Mouse (Mus musculus): ENCODE measurements at regions not wholly inside any gene's neighbourhood (a gene's known extent, or its start where the extent isn't known, plus 50 kb on each side); places are given as distances from the start of the nearest gene placed in this dataset.

DNA sequence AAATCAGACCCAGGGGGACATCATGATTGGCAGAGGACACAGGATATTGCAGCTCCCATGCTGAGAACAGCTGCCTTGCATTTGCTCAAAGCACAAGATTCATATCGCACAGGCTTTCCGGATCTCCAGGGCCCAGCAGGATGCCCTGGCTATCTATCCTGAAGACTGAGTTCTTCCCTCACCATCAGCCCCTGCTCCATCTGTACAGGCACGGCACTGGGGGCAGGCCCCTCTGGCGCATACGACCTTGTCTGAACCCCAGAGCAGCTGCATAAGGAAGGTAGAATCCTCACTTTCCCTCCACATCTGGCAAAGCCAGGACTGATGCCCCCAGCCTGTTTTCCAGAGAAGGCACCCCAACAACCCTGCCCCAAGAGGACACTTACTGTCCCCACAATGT lies 266.8 kb downstream of the Tns1 start:
- no peak overlapping the region for H3K4me3 ChIP-seq
- H3K36me3 ChIP-seq: no peaks in the 10 kb centered on the region
- no peak overlapping the region for H3K27ac ChIP-seq
- no peak overlapping the region for H3K4me2 ChIP-seq
- ATAC-seq (ENCODE audit: low FRiP score): no peak
- WGBS: 55% methylated on average over 5 of the region's 5 CpGs
- peaks cover 16% of the 10 kb centered on the region for H3K4me1 ChIP-seq (replicated peaks)
- H3K9me3 ChIP-seq: no peaks in the 10 kb centered on the region
- H3K9ac ChIP-seq: no peak overlapping the region
- no peaks in the 10 kb centered on the region for H3K27me3 ChIP-seq

DNA sequence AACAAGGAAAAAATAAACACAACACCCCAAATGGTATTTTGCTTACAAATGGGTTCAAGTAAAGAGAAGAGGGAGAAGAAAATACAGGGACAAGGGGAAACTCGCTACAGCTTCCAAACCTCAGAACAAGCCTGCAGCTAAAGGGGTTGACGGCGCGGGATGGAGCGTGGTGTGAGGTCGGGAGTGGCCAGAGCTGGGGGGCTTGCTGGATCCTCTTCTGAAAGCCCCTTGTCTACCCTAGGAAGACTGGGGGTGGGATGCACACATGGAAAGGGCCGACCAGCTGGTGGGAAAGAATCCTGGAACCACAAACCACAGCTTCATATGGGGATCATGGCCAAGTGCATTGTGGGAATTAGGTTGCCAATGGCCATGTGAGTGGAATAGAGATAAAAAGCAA lies 267.4 kb downstream of the Tns1 start:
- 94% methylated on average over 7 of the region's 7 CpGs for WGBS
- Histone ChIP-seq H3K36me3 (no peaks in the 10 kb centered on the region), H3K9me3 (no peaks in the 10 kb centered on the region)

DNA sequence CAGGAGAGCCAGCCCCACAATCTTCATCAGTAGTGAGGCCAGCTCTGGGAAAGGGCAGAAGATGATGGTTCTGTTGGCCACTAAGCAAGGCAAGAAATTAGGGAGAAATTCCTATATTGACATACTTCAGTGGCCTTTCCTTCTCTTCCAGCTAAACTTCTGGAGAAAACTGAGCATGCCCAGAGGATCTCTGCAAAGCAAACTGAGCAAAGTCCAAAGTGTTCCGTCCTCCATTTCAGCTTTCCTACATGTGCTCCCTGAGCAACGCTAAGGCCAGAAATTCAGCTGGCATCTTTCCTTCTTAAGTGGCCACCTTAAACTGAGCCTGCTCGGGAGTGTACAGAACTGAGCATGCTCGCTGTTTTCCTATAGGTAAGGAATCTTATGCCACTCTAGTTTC lies 268.9 kb downstream of the Tns1 start:
- no peaks in the 10 kb centered on the region for H3K36me3 ChIP-seq
- no peaks in the 10 kb centered on the region for H3K27me3 ChIP-seq
- WGBS: 92% methylated on average over 4 of the region's 4 CpGs
- H3K4me2 ChIP-seq: no peak overlapping the region
- no peaks in the 10 kb centered on the region for H3K9me3 ChIP-seq
- no peak overlapping the region for H3K4me3 ChIP-seq
- no peak overlapping the region for H3K27ac ChIP-seq
- no peak for ATAC-seq (ENCODE audit: low FRiP score)
- H3K4me1 ChIP-seq (replicated peaks): peaks cover 18% of the 10 kb centered on the region; the same call in 1 of the 2 replicates
- H3K9ac ChIP-seq: no peak overlapping the region

More for the DNA sequence above, 267.4 kb downstream of the Tns1 start:
- H3K9ac ChIP-seq: no peak overlapping the region
- no peak overlapping the region for H3K4me2 ChIP-seq
- ATAC-seq (ENCODE audit: low FRiP score): no peak
- no peaks in the 10 kb centered on the region for H3K27me3 ChIP-seq
- H3K4me1 ChIP-seq (replicated peaks): peaks cover 13% of the 10 kb centered on the region; the same call in 1 of the 2 replicates
- H3K4me3 ChIP-seq: no peak overlapping the region
- no peak overlapping the region for H3K27ac ChIP-seq

DNA sequence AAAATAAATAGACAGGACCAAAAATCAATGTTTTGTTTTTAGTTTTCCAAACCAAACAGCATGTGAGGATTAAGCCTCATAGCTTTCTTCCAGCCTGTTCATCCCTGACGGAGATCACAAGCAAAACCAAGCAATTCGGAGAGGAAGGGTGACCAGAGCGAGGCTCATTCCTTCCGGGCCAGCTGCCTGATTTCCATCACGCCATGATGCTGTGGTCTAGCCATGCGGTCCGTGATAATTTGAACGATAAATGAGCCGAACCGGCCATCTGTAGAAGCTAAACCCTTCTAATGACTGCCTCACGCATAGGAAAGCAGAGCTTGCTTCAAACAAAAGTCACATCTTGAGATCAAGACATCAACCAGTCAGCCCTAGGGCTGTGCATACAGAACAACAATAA lies 270.4 kb downstream of the Tns1 start:
- Histone ChIP-seq H3K27ac (no peak overlapping the region), H3K4me2 (no peak overlapping the region), H3K9ac (no peak overlapping the region), H3K4me1 (replicated peaks) (peaks cover 26% of the 10 kb centered on the region), H3K27me3 (no peaks in the 10 kb centered on the region), H3K9me3 (no peaks in the 10 kb centered on the region), H3K4me3 (no peak overlapping the region), H3K36me3 (no peaks in the 10 kb centered on the region)
- 70% methylated on average over 11 of the region's 11 CpGs for WGBS
- ATAC-seq (ENCODE audit: low FRiP score): no peak

DNA sequence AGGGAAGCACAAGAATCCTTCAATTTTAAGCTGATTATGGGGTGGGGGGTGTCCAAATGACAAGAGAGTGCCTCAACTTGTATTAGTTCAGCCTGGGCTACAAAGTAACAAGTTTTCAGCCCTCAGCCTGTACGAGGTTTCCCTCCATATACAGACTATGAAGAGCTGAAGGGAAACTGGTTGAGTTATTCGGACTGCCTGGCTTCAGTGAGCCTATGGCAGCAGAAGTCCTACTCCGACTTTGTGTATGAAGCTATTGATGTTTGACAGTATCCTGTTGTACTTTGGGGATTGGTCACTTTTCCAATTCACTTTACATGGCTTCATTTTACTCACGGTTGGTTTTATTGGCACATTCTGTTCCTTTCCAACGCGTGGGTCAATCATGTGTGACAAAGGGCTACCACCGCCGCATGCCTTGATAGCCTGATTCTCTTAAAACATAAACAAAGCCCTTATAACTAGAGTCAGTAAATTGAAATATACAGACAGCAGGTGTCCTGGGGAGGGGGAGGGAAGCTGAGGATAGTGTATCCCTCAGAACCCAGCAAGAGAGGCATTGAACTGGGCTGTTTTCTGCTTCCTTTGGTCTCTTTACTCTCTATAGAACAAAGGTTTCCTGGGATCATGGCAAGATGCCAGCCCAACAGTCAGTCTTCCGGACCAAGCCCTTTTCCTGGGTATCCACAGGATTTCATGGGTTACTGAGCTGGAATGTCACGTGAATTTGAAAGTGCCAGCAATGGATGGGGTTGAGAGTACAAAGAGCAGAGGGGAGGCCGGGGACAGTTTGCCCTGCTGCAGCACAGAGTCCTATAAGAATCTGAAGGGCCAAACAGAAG lies 273.9 kb downstream of the Tns1 start:
- 29% methylated on average over 11 of the region's 11 CpGs for WGBS
- no peaks in the 10 kb centered on the region for H3K9me3 ChIP-seq
- ATAC-seq (ENCODE audit: low FRiP score): peak; percentile 86
- H3K36me3 ChIP-seq: no peaks in the 10 kb centered on the region
- no peak overlapping the region for H3K9ac ChIP-seq
- H3K27me3 ChIP-seq: no peaks in the 10 kb centered on the region
- peaks cover 18% of the 10 kb centered on the region for H3K4me1 ChIP-seq (replicated peaks)
- no peak overlapping the region for H3K4me3 ChIP-seq
- H3K27ac ChIP-seq: peak overlapping the region; percentile 60
- no peak overlapping the region for H3K4me2 ChIP-seq

DNA sequence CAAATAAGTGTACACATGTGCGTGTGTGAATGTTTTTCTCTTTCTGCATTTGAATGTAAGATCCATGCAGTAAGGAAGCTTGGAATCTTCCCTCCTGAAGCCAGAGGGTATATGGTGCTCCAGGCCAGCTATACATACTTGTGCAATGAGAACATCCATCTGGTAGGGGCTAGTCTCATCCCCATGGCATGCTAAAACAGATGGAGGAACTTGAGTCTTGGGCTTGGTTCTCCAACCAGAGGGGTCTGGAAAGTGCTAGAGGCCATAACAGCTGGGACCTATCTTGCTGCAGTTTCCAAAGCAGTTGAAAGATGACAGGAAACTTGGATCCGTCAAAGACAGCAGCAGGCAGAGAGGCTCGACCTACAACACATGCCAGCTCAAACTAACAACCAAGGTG lies 275.9 kb downstream of the Tns1 start:
- Histone ChIP-seq H3K9me3 (no peaks in the 10 kb centered on the region), H3K9ac (no peak overlapping the region), H3K4me3 (no peak overlapping the region), H3K27ac (no peak overlapping the region), H3K27me3 (no peaks in the 10 kb centered on the region), H3K4me2 (no peak overlapping the region), H3K4me1 (replicated peaks) (peaks cover 13% of the 10 kb centered on the region), H3K36me3 (no peaks in the 10 kb centered on the region)
- WGBS: 86% methylated on average over 3 of the region's 3 CpGs
- no peak for ATAC-seq (ENCODE audit: low FRiP score)

DNA sequence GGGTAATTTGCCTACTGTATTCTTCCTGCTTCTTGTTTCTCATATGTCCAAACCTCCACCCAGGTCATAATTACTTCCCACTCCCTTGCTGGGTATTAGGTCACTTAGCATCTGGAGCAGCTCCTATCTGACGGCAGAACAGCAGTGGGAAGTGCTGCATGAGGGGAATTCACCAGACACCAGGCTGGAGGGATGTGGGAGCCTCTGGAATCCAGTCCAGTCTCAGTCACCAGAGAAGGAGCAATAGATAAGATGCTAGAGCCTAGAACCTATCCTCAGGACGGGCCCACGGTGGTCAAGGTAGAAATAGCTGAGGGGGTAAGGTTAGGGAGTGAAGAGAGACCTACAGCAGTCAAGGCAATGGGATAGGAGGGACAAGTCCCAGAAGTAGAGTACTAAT lies 277.1 kb downstream of the Tns1 start:
- Histone ChIP-seq H3K4me3 (no peak overlapping the region), H3K9me3 (no peaks in the 10 kb centered on the region), H3K27me3 (no peaks in the 10 kb centered on the region), H3K36me3 (no peaks in the 10 kb centered on the region), H3K27ac (no peak overlapping the region), H3K9ac (no peak overlapping the region), H3K4me2 (no peak overlapping the region), H3K4me1 (replicated peaks) (peaks cover 13% of the 10 kb centered on the region)
- ATAC-seq (ENCODE audit: low FRiP score): no peak
- 90% methylated on average over 3 of the region's 3 CpGs for WGBS

DNA sequence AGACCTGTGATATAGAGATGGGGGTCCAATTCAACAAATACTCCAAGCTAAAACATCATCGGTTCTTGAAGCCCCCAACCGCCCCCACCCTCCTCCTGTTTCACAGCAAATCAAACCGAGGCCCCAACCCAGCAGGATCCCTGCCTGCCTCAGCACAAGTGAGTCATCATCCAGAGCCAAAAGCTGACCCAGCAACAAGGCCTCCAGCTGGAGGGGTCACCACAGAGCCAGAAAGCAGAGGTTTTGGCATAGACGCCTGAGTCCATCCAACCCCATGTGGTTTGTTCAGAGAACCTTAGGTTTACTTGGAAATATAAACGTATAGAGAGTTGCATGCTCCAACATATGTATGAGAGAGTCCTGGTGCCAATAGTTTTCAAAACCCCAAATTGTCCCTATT lies 279.1 kb downstream of the Tns1 start:
- ATAC-seq (ENCODE audit: low FRiP score): no peak
- Histone ChIP-seq H3K4me1 (replicated peaks) (peaks cover 7% of the 10 kb centered on the region; the same call in 1 of the 2 replicates), H3K9me3 (no peaks in the 10 kb centered on the region), H3K4me2 (no peak overlapping the region), H3K36me3 (no peaks in the 10 kb centered on the region), H3K27me3 (no peaks in the 10 kb centered on the region), H3K27ac (no peak overlapping the region), H3K4me3 (no peak overlapping the region), H3K9ac (no peak overlapping the region)
- 84% methylated on average over 5 of the region's 5 CpGs for WGBS

DNA sequence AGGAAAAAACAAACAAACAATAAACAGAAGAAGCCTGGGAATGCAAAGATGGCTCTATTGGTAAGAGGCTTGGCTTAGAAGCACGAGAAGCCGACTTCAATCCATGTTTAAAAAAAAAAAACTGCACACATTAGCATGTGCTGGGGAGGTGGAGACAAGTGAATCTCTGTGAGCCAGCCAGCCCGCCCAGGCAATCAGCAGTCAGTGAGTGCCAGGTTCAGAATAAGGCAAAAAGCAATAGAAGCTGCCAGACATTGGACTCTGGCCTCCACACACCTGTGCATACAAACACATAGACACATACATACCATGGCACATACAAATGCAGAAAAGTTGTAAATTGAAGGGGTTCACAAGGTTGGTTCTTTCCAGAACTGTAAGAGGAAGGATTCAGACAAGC lies 279.7 kb downstream of the Tns1 start:
- Histone ChIP-seq H3K9ac (no peak overlapping the region), H3K4me2 (no peak overlapping the region), H3K27me3 (no peaks in the 10 kb centered on the region), H3K27ac (no peak overlapping the region), H3K4me1 (replicated peaks) (0 out of 2 replicates have a peak, but pooled peaks cover 1% of the 10 kb centered on the region), H3K4me3 (no peak overlapping the region), H3K36me3 (no peaks in the 10 kb centered on the region), H3K9me3 (no peaks in the 10 kb centered on the region)
- WGBS: 74% methylated on average over 3 of the region's 3 CpGs
- ATAC-seq (ENCODE audit: low FRiP score): no peak

DNA sequence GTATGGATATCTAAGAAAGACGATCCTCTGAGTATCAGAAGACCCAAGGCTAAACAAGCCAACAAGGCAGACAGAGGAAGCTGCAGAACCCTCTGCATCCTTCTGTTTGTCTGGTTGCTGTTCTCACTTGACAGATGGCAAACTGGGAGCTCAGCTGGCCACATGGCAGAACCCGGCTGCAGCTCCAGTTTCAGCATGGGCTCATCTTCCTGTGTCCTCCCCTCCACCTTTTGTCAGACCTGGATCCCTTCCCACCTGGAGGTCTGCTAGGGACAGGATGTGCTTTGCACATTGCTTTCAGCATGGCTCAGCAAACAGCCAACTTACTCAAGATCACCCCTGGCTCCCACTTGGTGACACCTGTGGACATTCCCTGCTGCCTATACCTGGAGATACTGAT lies 284.9 kb downstream of the Tns1 start:
- Histone ChIP-seq H3K4me3 (no peak overlapping the region), H3K4me1 (replicated peaks) (no peaks in the 10 kb centered on the region), H3K9me3 (no peaks in the 10 kb centered on the region), H3K27ac (no peak overlapping the region), H3K36me3 (no peaks in the 10 kb centered on the region), H3K9ac (no peak overlapping the region), H3K27me3 (no peaks in the 10 kb centered on the region), H3K4me2 (no peak overlapping the region)
- 83% methylated on average over 2 of the region's 2 CpGs for WGBS
- no peak for ATAC-seq (ENCODE audit: low FRiP score)

DNA sequence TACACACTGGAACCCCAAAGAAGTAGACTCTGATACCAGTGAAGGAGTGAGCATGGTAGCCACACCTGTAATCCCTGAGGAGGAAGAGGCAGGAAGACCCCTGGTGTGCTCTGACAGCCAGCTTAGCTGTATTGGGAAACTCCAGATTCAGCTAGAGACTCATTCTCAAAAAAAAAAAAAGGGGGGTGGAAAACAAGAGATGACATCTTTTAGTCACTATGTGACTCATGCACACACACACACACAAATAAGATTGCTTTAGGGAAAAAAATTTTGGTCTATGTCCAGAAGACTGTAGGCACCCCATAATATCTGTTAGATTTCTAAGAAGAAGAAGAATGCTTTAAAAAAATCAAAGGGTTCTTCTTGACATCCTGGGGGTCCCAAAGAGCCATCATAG lies 287.6 kb downstream of the Tns1 start:
- no peaks in the 10 kb centered on the region for H3K9me3 ChIP-seq
- H3K4me2 ChIP-seq: no peak overlapping the region
- H3K4me1 ChIP-seq (replicated peaks): no peaks in the 10 kb centered on the region
- ATAC-seq (ENCODE audit: low FRiP score): no peak
- H3K27me3 ChIP-seq: no peaks in the 10 kb centered on the region
- H3K4me3 ChIP-seq: no peak overlapping the region
- no peak overlapping the region for H3K27ac ChIP-seq
- H3K36me3 ChIP-seq: no peaks in the 10 kb centered on the region
- no peak overlapping the region for H3K9ac ChIP-seq

DNA sequence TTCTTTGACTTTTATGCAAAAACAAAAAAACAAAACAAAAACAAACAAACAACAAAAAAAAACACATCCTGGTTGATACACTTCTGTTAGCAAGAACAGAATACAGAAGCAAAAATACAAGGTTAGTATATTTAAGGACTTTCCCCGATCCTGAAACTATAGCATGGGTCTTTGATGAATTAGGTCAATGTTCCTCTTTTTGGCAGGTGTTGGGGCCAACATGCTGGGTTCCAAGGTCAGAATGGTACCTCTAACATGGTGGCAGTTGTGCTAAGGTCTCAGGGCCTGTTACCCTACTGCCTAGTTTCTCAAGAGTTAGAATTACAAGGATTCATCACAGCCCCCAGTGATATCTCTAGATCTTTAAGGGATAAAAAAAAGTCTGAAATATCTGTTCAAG lies 289.7 kb downstream of the Tns1 start:
- Histone ChIP-seq H3K9ac (no peak overlapping the region), H3K36me3 (no peaks in the 10 kb centered on the region), H3K9me3 (no peaks in the 10 kb centered on the region), H3K4me3 (no peak overlapping the region), H3K4me1 (replicated peaks) (0 out of 2 replicates have a peak, but pooled peaks cover 5% of the 10 kb centered on the region), H3K27me3 (no peaks in the 10 kb centered on the region), H3K4me2 (no peak overlapping the region), H3K27ac (no peak overlapping the region)
- WGBS: 95% methylated on average over 1 of the region's 1 CpGs
- no peak for ATAC-seq (ENCODE audit: low FRiP score)

DNA sequence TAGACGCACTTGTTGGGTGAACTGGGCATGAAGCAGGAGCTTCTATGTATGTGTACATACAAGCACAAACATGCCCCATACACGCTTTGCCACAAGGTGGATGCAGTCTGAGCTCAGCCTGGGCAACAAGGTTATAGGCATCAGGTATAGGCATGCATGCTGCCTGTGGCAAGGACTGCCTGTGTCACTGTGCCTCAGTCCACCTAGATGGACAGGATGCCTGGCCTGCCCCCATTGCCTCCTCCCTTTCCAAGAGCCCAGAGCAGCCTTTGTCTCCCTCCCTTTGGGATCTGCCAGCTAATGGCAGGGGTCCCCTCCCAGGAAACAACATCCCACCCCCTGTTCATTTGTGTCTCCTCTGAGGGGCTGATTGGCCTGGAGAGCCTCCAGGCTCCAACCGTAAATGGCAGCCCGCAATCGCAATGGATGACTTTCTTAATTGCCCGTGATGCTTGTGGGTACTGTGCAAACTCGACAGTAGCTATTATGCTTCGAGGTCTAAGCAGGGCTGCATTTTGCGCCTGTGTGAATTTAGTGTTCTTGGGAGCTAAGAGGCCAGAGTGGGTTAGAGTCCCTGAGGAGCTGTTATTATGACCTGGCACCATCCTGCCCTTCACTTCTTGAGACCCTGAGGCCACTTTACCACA lies 293.6 kb downstream of the Tns1 start:
- no peak overlapping the region for H3K4me2 ChIP-seq
- H3K36me3 ChIP-seq: no peaks in the 10 kb centered on the region
- peaks cover 17% of the 10 kb centered on the region for H3K4me1 ChIP-seq (replicated peaks)
- no peak overlapping the region; the same call in 1 of the 2 replicates for H3K27ac ChIP-seq
- no peaks in the 10 kb centered on the region for H3K27me3 ChIP-seq
- H3K9me3 ChIP-seq: no peaks in the 10 kb centered on the region
- 0 out of 2 replicates have a peak, but pooled peaks have one; percentile 34 for ATAC-seq (ENCODE audit: low FRiP score)
- WGBS: 48% methylated on average over 9 of the region's 9 CpGs
- H3K4me3 ChIP-seq: no peak overlapping the region
- 0 out of 2 replicates have a peak overlapping the region, but pooled peaks have one; percentile 9 for H3K9ac ChIP-seq

All from hindbrain, embryonic 13.5 days (tissue).